Mouse (Mus musculus): ENCODE results near the gene Stat3. TPM values are rescaled to one million over a fixed set of nuclear protein-coding genes. Genes with fewer than 3 reads are reported as not detected.

Gene Stat3
- polyA plus RNA-seq, 1 experiment from 2014 or later: 84.2 TPM

Other genes starting within 250 kb of the Stat3 start
- 0.12 TPM in 1 of 2 replicates, not detected in the other for gene Zfp385c, start 247.1 kb downstream of the Stat3 start, polyA plus RNA-seq (2015; fragmentation: Nextera tagmentation; extraction: Ambion mirVana)
- 10.2 and 10.7 TPM in 2 replicates for gene Dhx58, start 235.3 kb downstream of the Stat3 start, polyA plus RNA-seq (2015; fragmentation: Nextera tagmentation; extraction: Ambion mirVana)
- 33.2 and 39.3 TPM in 2 replicates for gene Kat2a, start 227.1 kb downstream of the Stat3 start, polyA plus RNA-seq (2015; fragmentation: Nextera tagmentation; extraction: Ambion mirVana)
- gene Hspb9, start 225.7 kb downstream of the Stat3 start, polyA plus RNA-seq (2015; fragmentation: Nextera tagmentation; extraction: Ambion mirVana): 0.18 TPM in 1 of 2 replicates, not detected in the other
- gene Rab5c, start 201.3 kb downstream of the Stat3 start, polyA plus RNA-seq (2015; fragmentation: Nextera tagmentation; extraction: Ambion mirVana): 35.8 and 38.6 TPM in 2 replicates
- gene Kcnh4, start 179.6 kb downstream of the Stat3 start, polyA plus RNA-seq (2015; fragmentation: Nextera tagmentation; extraction: Ambion mirVana): 0.03 TPM in 1 of 2 replicates, not detected in the other
- 0.34 and 0.54 TPM in 2 replicates for gene Hcrt, start 176.6 kb downstream of the Stat3 start, polyA plus RNA-seq (2015; fragmentation: Nextera tagmentation; extraction: Ambion mirVana)
- gene Ghdc, start 168.6 kb downstream of the Stat3 start, polyA plus RNA-seq (2015; fragmentation: Nextera tagmentation; extraction: Ambion mirVana): 2.4 and 2.7 TPM in 2 replicates
- 99.6 and 105 TPM in 2 replicates for gene Stat5b, start 88.8 kb downstream of the Stat3 start, polyA plus RNA-seq (2015; fragmentation: Nextera tagmentation; extraction: Ambion mirVana)
- 61.2 and 62.7 TPM in 2 replicates for gene Stat5a, start 80.2 kb downstream of the Stat3 start, polyA plus RNA-seq (2015; fragmentation: Nextera tagmentation; extraction: Ambion mirVana)
- 61.0 and 64.2 TPM in 2 replicates for gene Cavin1, start 31.3 kb upstream of the Stat3 start, polyA plus RNA-seq (2015; fragmentation: Nextera tagmentation; extraction: Ambion mirVana)
- 17.6 and 19.1 TPM in 2 replicates for gene Atp6v0a1, start 69.9 kb upstream of the Stat3 start, polyA plus RNA-seq (2015; fragmentation: Nextera tagmentation; extraction: Ambion mirVana)
- 10.5 and 11.5 TPM in 2 replicates for gene Naglu, start 130.5 kb upstream of the Stat3 start, polyA plus RNA-seq (2015; fragmentation: Nextera tagmentation; extraction: Ambion mirVana)
- gene Hsd17b1, start 138.9 kb upstream of the Stat3 start, polyA plus RNA-seq (2015; fragmentation: Nextera tagmentation; extraction: Ambion mirVana): 0.10 and 0.13 TPM in 2 replicates
- 37.3 and 40.5 TPM in 2 replicates for gene Coasy, start 143.0 kb upstream of the Stat3 start, polyA plus RNA-seq (2015; fragmentation: Nextera tagmentation; extraction: Ambion mirVana)
- 79.8 and 80.8 TPM in 2 replicates for gene Mlx, start 147.7 kb upstream of the Stat3 start, polyA plus RNA-seq (2015; fragmentation: Nextera tagmentation; extraction: Ambion mirVana)
- gene Psmc3ip, start 155.9 kb upstream of the Stat3 start, polyA plus RNA-seq (2015; fragmentation: Nextera tagmentation; extraction: Ambion mirVana): 34.6 and 39.0 TPM in 2 replicates
- gene Retreg3, start 180.4 kb upstream of the Stat3 start, polyA plus RNA-seq (2015; fragmentation: Nextera tagmentation; extraction: Ambion mirVana): 20.9 and 22.2 TPM in 2 replicates
- 73.0 and 80.2 TPM in 2 replicates for gene Tubg1, start 180.4 kb upstream of the Stat3 start, polyA plus RNA-seq (2015; fragmentation: Nextera tagmentation; extraction: Ambion mirVana)
- 1.5 and 1.6 TPM in 2 replicates for gene Tubg2, start 216.4 kb upstream of the Stat3 start, polyA plus RNA-seq (2015; fragmentation: Nextera tagmentation; extraction: Ambion mirVana)
- 0.32 and 0.53 TPM in 2 replicates for gene Cntnap1, start 231.0 kb upstream of the Stat3 start, polyA plus RNA-seq (2015; fragmentation: Nextera tagmentation; extraction: Ambion mirVana)
- gene Plekhh3, start 231.8 kb upstream of the Stat3 start, polyA plus RNA-seq (2015; fragmentation: Nextera tagmentation; extraction: Ambion mirVana): 2.4 and 2.8 TPM in 2 replicates
- 1.7 and 1.8 TPM in 2 replicates for gene Ccr10, start 235.9 kb upstream of the Stat3 start, polyA plus RNA-seq (2015; fragmentation: Nextera tagmentation; extraction: Ambion mirVana)

All from thymus, postnatal 0 days (tissue).